In the genomic region with DNA sequence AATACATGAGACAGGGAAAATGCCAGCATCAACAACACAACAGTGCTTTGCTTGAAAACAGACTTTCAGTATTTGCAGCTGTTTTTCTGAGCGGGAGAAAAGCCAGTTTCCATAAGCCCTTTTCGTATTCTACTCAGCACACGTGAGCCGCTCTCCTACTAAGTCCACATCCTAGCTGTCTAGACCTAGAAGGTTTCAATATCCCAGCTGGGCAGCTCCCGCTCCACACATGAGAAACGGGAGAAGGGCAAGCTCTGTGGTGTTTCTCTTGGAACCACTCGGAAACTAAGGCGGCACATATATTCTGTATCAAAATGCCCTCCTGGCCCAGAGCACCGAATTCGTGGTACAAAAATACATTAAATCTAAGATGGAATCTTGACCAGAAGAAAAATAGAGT, we compare ENCODE assay signal across 16 mouse cellular contexts.
"Had no signal": no experiment of that assay in that cellular context is flagged by ENCODE, and none has a peak within 500 bp of the region (broad histone marks: within the 10 kb centered on the region; RNA-seq: fewer than 3 reads in every experiment).

No protein-coding gene starts in this region.

- H3K4me2 ChIP-seq: liver, embryonic 12.5 days; liver, embryonic 15.5 days; lung, embryonic 15.5 days; midbrain, embryonic 11.5 days had no signal

- DNase-seq: kidney, adult 2 months; kidney, postnatal 14 days; kidney, postnatal 4 days; liver; lung, adult 18-20 months; lung, postnatal 10 days; lung, postnatal 36 days; midbrain, embryonic 14.5 days; thymus, adult 2 months; thymus, postnatal 14 days; thymus, postnatal 4 days had no signal

- H3K9ac ChIP-seq: liver, embryonic 12.5 days; liver, embryonic 15.5 days; lung, embryonic 15.5 days had no signal

- H3K9me3 ChIP-seq: liver, embryonic 12.5 days; liver, embryonic 15.5 days; lung, embryonic 15.5 days had no signal

- H3K36me3 ChIP-seq: liver, embryonic 12.5 days; liver, embryonic 15.5 days; lung, embryonic 15.5 days had no signal

- H3K4me3 ChIP-seq: liver, embryonic 12.5 days; liver, embryonic 15.5 days; lung, embryonic 15.5 days had no signal

- H3K27ac ChIP-seq: liver, embryonic 12.5 days; liver, embryonic 15.5 days; lung, embryonic 15.5 days; stomach, postnatal 0 days had no signal

- H3K4me1 ChIP-seq: liver, embryonic 12.5 days; liver, embryonic 15.5 days; lung, embryonic 15.5 days had no signal

- ATAC-seq: liver, embryonic 12.5 days had no signal

- H3K27me3 ChIP-seq: liver, embryonic 12.5 days; liver, embryonic 15.5 days; lung, embryonic 15.5 days had no signal
